Mouse (Mus musculus) heart, embryonic 16.5 days (tissue): ENCODE measurements around the gene Nfkbil1. TPM values are rescaled to one million over a fixed set of nuclear protein-coding genes. Genes with fewer than 3 reads are reported as not detected.

Source experiments
- ATAC-seq: fragments of 200-750 bp; cut with Nextera tagmentation; replicated peaks from 2 replicates; pipeline ENCODE4 v1.8.0; 2017; ENCODE audit warnings: moderate number of reproducible peaks; ENCODE audit not compliant: insufficient read depth, low FRiP score; ENCODE audit errors: extremely low read depth
- H3K27ac ChIP-seq: fragments of 300-500 bp; sonication (generic); 2 replicates; pipeline ENCODE4 v1.5.1; 2014; ENCODE audit warnings: mild to moderate bottlenecking, low read length, control low read depth, moderate library complexity
- H3K27me3 ChIP-seq: fragments of 300-500 bp; sonication (generic); 2 replicates; pipeline ENCODE4 v1.6.1; 2014; ENCODE audit warnings: low read length, mixed read lengths; ENCODE audit not compliant: control insufficient read depth, insufficient read depth
- H3K36me3 ChIP-seq: fragments of 300-500 bp; sonication (generic); 2 replicates; pipeline ENCODE4 v1.6.1; 2014; ENCODE audit not compliant: control insufficient read depth, insufficient read depth
- H3K4me1 ChIP-seq: fragments of 300-500 bp; sonication (generic); 2 replicates; pipeline ENCODE4 v1.6.1; 2014; ENCODE audit warnings: low read length, mixed read lengths; ENCODE audit not compliant: control insufficient read depth, insufficient read depth
- H3K4me2 ChIP-seq: fragments of 300-500 bp; sonication (generic); 2 replicates; pipeline ENCODE4 v1.6.1; 2014; ENCODE audit warnings: low read depth, mild to moderate bottlenecking, control low read depth, low read length
- H3K4me3 ChIP-seq: fragments of 300-500 bp; sonication (generic); 2 replicates; pipeline ENCODE4 v1.5.1; 2014; ENCODE audit warnings: mild to moderate bottlenecking, control low read depth, low read length
- H3K9ac ChIP-seq: fragments of 300-500 bp; sonication (generic); 2 replicates; pipeline ENCODE4 v1.6.1; 2014; ENCODE audit warnings: low read length, control low read depth
- H3K9me3 ChIP-seq: fragments of 300-500 bp; sonication (generic); replicated peaks from 2 replicates; pipeline ENCODE4 v1.6.1; 2016; ENCODE audit warnings: low read length; ENCODE audit not compliant: control insufficient read depth
- WGBS: fragments of 180-500 bp; shearing (Covaris S2); extraction: QIAGEN DNeasy Blood & Tissue Kit; methylation state at CpG from one replicate; pipeline ENCODE4 v1.1.7; 2014; 5-methylcytosine and 5-hydroxymethylcytosine counted together
- polyA plus RNA-seq: library from polyadenylated mRNA; unstranded; fragments of >200 nt; fragmentation: Nextera tagmentation; extraction: Ambion mirVana; gene quantifications from 2 replicates; pipeline ENCODE4 v1.2.1, GENCODE M21; 2015

Nfkbil1 gene
- polyA plus RNA-seq, 1 experiment from 2014 or later, result 8.8 TPM

DNA sequence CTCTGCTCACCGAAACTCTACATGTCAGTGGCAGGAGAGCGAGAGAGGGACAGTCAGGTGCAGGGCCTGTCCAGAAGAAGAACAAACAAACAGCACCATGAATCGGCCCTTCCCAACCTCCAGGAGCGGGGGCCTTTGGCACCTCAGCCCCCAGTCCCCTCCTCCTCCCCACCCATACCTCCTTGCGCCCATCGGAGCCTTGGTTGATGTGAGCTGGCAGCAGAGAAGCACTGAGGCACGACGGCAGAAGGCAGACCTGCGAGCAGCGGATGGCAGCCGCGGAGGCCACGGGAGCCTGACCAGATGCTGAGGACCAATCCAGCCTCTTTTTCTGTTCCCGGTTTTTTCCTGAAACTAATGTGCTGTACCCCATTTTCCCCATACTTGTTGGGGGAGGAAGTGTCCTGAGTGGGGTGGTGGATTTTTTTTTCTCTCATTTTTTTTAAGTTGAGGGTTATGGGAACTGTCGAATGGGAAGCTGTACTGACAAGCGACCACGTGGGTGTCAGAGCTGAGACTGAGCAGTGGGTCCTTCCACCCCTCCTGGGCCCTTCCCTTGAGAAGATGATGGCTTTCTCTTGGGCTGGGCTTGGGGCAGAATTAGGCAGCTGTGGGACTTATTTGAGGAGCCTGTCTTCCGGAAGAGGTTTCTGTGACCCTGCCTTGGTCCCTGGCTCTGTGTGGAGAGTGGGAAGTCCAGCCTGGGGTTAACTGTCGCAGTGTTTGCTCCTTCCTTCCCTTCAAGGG is 14.0 kb upstream of the Nfkbil1 start:
- no peak overlapping the region for H3K4me2 ChIP-seq
- no peak overlapping the region for H3K27ac ChIP-seq
- WGBS, result 85% methylated on average over 19 of the region's 19 CpGs
- no peaks in the 10 kb centered on the region for H3K9me3 ChIP-seq
- peaks cover 22% of the 10 kb centered on the region for H3K4me1 ChIP-seq
- peaks cover 92% of the 10 kb centered on the region for H3K36me3 ChIP-seq
- ATAC-seq, result no peak
- H3K4me3 ChIP-seq, result no peak overlapping the region
- no peak overlapping the region for H3K9ac ChIP-seq
- no peaks in the 10 kb centered on the region for H3K27me3 ChIP-seq

DNA sequence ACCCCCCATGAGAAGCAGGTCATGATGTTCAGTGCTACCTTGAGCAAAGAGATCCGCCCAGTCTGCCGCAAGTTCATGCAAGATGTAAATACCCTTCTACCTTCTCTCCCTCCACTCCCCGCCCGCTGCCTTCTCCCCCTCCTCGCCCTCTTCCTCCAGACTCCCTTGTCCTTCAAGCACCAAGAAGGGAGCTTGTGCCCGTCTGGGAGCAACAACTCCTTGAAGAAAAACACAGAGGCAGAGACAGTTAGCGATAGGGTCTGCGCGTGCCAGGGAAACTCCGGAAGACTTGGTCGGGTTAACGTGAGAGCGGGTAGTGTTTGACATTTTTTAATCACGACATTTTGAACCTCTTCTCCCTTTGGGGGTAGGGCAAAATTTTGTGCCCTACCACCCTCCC is 13.4 kb upstream of the Nfkbil1 start:
- no peak overlapping the region for H3K4me3 ChIP-seq
- no peak for ATAC-seq
- 86% methylated on average over 14 of the region's 14 CpGs for WGBS

DNA sequence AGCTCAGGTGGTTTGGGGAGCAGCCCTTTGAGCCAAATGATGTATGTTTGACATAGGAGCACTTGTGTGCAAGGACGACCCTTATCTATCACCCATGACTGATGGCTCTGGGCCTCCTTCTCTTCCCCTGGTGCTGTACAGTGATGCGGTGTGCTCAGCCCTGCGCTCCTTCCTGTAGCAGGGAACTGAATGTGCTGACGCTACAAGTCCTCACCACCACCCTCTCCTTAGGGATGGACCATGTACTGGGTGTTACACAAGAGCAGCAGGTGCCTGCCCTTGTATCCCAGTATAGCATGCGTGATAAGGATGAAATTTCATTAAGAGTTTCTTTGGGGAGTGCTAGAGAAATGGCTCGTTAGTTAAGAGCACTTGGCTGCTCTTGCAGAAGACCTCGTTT is 11.6 kb upstream of the Nfkbil1 start:
- ATAC-seq, result no peak
- H3K9me3 ChIP-seq, result no peaks in the 10 kb centered on the region
- peaks cover 38% of the 10 kb centered on the region for H3K4me1 ChIP-seq
- no peak overlapping the region for H3K4me3 ChIP-seq
- H3K27ac ChIP-seq, result no peak overlapping the region
- H3K27me3 ChIP-seq, result no peaks in the 10 kb centered on the region
- H3K36me3 ChIP-seq, result peaks cover 83% of the 10 kb centered on the region
- H3K9ac ChIP-seq, result no peak overlapping the region
- WGBS, result 66% methylated on average over 7 of the region's 7 CpGs
- no peak overlapping the region for H3K4me2 ChIP-seq

More for the DNA sequence above, 13.4 kb upstream of the Nfkbil1 start:
- H3K27ac ChIP-seq, result no peak overlapping the region
- H3K4me2 ChIP-seq, result no peak overlapping the region
- no peak overlapping the region for H3K9ac ChIP-seq
- peaks cover 28% of the 10 kb centered on the region for H3K4me1 ChIP-seq
- peaks cover 94% of the 10 kb centered on the region for H3K36me3 ChIP-seq
- H3K9me3 ChIP-seq, result no peaks in the 10 kb centered on the region
- no peaks in the 10 kb centered on the region for H3K27me3 ChIP-seq

DNA sequence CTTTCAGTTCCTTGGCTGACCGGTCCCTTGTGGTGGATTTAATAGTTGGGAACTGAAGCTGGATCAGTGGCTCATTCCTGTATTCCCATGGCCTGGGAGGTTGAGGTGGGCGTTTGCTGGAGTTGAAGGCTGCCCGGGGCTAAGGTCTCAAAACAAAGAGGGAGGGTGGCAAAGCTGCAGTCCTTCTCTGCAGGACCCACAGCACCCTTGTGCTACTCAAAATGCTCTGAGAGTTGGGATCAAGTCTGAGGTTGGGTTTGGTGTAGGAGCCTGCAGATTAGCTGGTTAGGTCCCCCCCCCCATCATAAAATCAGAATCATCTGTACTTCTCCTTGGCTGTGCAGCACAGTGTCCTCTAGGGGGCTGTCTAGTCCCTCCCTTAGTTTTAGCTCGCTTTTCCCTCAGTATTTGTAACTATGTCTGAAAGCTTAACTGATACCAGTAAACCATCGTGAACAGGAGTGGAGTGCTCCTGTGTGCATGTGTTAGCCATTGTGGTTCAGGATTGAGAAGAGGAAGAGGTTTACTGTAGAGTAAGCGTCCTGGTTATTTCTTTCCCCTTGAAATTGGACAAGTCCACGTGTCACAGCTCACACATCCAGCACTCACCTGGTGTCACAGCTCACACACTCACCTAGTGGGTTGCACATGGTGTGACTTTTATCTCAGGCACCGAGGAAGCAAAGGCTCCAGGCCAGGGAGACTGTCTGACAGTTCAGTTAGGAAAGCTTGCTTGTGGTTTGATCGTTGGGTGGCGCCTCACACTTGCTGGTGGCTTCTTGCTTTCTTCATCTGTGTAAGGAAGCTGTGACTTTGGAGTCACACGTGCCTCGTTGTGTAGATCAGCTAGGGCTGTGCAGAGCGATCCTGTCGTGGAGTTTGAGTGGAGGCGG is 10.4 kb upstream of the Nfkbil1 start:
- Histone ChIP-seq H3K9me3 (no peaks in the 10 kb centered on the region), H3K4me1 (peaks cover 38% of the 10 kb centered on the region), H3K4me3 (no peak overlapping the region), H3K4me2 (no peak overlapping the region), H3K27me3 (no peaks in the 10 kb centered on the region), H3K9ac (no peak overlapping the region), H3K27ac (no peak overlapping the region), H3K36me3 (peaks cover 77% of the 10 kb centered on the region)
- 75% methylated on average over 15 of the region's 15 CpGs for whole genome bisulfite sequencing
- ATAC-seq, result no peak

DNA sequence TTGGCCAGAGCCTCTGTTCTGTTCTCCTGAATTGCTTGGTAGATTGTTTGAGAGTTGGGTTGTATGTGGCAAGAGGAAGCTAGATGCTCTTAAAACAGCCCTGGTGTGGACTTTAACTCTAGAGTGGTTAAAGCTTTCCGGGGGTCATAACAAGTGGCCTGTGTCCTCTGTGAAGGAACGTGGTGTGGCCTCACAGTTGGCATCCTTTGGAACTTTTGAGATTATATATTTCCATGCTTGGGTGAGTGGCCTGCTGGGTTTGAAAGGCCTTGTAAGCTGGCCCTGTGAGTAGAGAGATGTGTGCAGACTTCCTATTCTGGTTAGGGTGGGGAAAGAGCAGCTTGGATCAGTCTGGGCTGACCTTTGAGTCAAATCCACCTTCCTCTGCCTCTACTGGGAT is 9.4 kb upstream of the Nfkbil1 start:
- H3K4me2 ChIP-seq, result peak overlapping the region; percentile 8; the same call in 1 of the 2 replicates
- H3K4me3 ChIP-seq, result peak overlapping the region; percentile 4; the same call in 1 of the 2 replicates
- no peak overlapping the region; the same call in 1 of the 2 replicates for H3K27ac ChIP-seq
- peaks cover 45% of the 10 kb centered on the region for H3K4me1 ChIP-seq
- no peak for ATAC-seq
- H3K27me3 ChIP-seq, result no peaks in the 10 kb centered on the region
- H3K9ac ChIP-seq, result peak overlapping the region; percentile 7; the same call in 1 of the 2 replicates
- peaks cover 67% of the 10 kb centered on the region for H3K36me3 ChIP-seq
- WGBS, result 46% methylated on average over 2 of the region's 2 CpGs
- no peaks in the 10 kb centered on the region for H3K9me3 ChIP-seq

DNA sequence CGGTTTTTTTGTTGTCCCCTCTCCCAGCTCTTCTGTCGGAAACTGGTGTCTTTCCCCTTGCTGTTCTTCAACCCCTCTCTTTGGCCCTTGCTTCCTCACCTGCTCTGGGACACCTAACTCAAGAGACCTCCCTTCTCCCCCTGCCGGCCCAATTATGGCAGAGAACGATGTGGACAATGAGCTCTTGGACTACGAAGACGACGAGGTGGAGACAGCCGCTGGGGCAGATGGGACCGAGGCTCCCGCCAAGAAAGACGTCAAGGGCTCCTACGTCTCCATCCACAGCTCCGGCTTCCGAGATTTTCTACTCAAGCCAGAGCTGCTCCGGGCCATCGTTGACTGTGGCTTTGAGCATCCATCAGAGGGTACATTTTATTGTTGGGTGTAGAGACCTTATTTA is 7.5 kb upstream of the Nfkbil1 start:
- peak overlapping the region; percentile 95 for H3K4me2 ChIP-seq
- whole genome bisulfite sequencing, result 4% methylated on average over 16 of the region's 16 CpGs

DNA sequence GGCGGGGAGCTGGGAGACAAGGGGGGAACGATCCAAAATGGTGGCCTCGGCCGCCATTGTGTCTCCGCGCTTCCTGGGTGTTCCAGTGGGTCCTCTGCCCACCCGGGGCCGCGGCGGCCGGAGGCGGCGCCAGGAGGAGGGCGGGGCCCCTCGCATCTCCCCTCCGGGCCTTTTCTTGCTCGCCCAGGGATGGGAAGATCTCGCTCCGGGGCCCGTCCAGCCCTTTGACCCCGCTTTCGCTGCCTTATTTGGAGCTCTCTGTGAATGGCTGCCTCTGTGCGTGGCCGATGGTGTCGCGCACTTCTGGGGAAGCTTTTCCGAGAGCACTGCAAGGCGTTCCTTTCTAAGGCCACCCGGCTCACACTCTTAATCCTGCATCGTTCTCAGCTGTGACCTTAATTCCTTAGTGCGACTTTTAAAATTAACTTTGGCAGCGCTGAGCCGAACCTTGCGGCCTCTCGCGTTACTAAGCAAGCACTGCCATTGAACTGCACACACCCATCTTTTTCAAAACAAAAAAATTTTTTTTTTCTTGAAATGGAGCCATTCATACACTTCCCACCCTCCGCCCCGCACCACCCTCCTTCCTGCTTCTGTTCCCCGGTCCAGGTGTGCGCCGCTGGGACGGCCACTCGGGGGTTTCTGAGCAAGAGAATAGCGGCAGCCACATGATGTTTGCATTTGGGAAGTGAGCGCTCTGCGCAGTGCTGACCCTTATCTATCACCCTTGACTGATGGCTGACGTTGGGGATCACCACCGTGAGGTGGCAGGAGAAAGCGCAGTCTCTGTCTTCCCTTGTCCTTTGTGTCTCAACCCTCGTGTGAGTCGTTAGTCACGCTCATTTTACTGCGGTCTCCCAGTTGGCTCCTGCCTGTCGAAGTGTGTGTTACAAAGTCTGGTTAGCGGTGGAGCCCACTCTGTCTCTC is 6.7 kb upstream of the Nfkbil1 start:
- ATAC-seq, result peak; percentile 47
- Histone ChIP-seq H3K9ac (peak overlapping the region; percentile 99), H3K4me3 (peak overlapping the region; percentile 94), H3K27me3 (no peaks in the 10 kb centered on the region), H3K4me2 (peak overlapping the region; percentile 95), H3K9me3 (no peaks in the 10 kb centered on the region), H3K27ac (peak overlapping the region; percentile 99), H3K36me3 (peaks cover 40% of the 10 kb centered on the region), H3K4me1 (peaks cover 43% of the 10 kb centered on the region)
- under 1% methylated on average over 55 of the region's 55 CpGs for WGBS

More for the DNA sequence above, 7.5 kb upstream of the Nfkbil1 start:
- Histone ChIP-seq H3K4me3 (peak overlapping the region; percentile 94), H3K4me1 (peaks cover 45% of the 10 kb centered on the region), H3K27me3 (no peaks in the 10 kb centered on the region), H3K36me3 (peaks cover 48% of the 10 kb centered on the region), H3K27ac (peak overlapping the region; percentile 99), H3K9me3 (no peaks in the 10 kb centered on the region), H3K9ac (peak overlapping the region; percentile 99)
- no peak for ATAC-seq

DNA sequence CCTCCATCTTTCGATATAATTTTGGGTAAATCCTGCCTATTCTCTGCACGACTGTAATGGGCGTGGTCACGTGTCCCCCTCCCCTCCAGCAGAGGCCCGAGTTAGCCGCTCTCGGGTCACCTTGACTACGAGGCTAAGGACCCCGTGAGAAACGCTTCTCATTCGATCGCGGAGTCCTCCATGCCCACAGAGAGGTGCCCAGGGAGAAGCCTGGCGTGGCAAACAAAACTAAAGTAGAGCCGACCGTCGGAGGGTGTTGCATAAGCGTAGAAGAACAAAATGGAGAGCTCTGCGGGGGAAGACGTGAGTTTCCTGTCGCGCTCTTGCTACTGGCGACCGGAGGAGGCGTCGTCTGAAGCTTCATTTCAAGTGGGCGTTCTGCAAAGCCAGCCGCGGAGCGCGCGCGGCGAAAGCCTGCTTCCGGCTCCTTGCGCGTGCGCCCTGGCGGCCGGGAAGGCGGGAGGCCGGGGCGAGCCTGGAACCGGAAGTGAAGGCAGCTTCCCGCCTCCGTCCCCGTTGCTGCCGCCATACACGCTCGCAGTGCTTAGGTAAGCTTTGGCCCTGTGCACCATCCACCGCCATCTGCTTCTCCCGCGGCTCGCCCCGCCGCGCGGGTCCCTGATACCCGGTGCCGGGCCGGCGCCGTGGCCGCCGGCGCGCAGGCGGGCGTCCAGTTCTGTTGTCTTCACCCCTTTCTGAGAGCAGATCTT is 5.9 kb upstream of the Nfkbil1 start, which contains the start of gene Ddx39b:
Gene Ddx39b, plus strand, starts transcription at position 442 of the 710 bp plus-strand sequence.
- Histone ChIP-seq H3K36me3 (peaks cover 32% of the 10 kb centered on the region), H3K9ac (peak within 1 kb of the TSS; percentile 99), H3K9me3 (no peaks in the 10 kb centered on the region), H3K27ac (peak within 1 kb of the TSS; percentile 99), H3K27me3 (no peaks in the 10 kb centered on the region), H3K4me3 (peak within 1 kb of the TSS; percentile 94), H3K4me1 (peaks cover 43% of the 10 kb centered on the region), H3K4me2 (peak within 1 kb of the TSS; percentile 95)
- ATAC-seq, result peak; percentile 89
- under 1% methylated on average over 67 of the region's 69 CpGs for whole genome bisulfite sequencing
